Mouse (Mus musculus): ENCODE measurements around the gene Rmnd5a.

The Rmnd5a gene

DNA sequence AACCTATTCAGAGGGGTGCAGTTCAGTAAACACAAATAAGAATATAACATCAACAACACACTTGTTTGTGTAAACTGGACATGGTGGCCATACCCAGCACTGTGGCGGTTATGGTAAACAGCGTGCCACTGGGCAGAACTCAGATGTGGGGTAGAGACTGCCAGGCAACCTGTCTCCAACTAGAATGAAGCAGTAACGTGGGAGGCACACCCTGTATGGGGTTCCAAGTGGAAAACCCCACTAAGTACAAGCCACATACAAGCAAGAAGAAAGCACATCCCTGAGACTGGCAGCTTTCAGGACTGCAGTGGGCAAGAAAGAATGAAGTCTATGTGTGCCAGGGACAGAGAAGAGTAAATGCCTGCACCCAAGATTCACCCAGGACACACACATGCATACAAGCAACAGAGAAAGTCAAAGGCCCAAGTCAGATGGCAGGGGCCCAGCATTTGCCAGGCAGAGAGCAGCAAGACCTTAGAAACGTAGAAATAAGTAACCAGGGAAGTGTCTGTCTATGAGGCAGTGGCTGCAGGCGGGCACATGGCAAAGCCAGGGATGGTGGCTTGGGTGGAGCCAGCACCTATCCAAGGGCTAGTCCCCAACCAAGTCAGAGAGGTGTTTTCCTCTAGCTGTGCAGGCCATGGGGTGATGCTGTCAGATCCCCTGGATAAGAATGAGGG is 68.3 kb downstream of the Rmnd5a start:
- no peak for DNase-seq (ENCODE audit: low read depth, low spot score)

DNA sequence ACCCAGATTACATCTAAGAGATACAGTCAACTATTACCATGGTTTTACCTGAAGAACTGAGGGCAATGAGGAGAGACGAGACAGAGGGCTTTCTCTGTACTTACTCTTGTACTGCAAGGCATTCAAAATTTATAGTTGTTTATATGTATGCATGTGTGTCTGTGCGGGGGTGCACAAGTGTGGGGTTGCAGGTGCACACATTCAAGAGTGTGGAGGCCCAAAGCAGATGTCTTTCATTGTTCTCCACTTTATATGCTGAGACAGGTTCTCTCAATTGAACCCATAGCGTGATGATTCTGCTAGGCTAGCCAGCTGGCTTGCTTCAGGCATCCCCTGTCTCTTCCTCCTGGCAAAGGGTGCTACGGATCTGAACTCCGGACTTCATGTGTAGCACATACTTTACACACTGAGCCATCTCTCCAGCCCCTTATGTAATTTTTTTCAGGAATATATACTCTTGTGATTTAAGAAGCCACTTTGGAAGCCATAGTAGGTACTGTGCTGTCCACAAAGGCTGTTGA is 69.3 kb downstream of the Rmnd5a start:
- no peak for DNase-seq (ENCODE audit: low read depth, low spot score)

GRCm38 (mm10) chr6:71369416-71369815 is 71.0 kb downstream of the Rmnd5a start:
- no peak for DNase-seq (ENCODE audit: low read depth, low spot score)

DNA sequence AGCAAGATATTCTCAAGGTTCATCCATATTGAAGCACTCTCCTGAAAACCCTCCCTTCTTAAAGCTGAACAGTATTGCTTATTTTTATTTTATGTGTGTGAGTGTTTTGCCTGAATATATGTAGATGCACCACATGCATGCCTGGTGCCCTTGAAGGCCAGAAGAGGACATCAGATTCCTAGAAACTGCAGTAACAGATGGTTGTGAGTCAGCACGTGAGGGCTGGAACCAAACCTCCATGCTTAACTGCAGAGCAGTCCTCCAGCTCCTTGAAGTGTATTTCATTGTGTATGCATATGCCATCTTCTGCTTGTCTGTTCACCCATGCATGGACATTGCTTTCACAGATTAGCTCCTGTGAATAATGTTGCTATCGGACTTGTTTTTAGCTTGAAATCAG is 76.4 kb downstream of the Rmnd5a start:
- DNase-seq (ENCODE audit: low read depth, low spot score): no peak

DNA sequence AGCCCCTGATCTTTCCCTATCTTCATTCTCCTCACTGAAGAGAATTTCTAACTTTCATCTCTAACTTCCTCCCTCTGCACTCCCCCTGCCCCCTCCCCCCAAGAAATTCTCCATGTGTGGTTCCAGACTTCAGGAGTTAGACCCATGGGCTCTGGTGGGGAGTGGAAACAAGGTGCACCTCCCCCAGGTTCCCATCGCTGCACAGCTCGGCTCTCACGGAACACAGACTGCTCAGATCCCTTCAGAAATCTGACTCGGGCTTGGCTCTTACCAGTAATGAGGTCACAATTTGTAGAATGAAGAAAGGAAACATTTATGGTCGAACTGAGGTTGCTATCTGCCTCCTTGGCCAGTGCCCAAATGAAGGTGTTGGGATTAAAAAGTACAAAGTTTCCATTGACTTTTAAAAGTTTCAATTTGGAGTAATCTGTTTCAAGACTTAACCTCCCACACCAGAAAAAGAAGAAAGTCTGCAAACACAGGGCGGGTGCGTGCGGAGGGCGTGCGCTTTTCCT is 79.2 kb downstream of the Rmnd5a start:
- no peak for DNase-seq (ENCODE audit: low read depth, low spot score)

DNA sequence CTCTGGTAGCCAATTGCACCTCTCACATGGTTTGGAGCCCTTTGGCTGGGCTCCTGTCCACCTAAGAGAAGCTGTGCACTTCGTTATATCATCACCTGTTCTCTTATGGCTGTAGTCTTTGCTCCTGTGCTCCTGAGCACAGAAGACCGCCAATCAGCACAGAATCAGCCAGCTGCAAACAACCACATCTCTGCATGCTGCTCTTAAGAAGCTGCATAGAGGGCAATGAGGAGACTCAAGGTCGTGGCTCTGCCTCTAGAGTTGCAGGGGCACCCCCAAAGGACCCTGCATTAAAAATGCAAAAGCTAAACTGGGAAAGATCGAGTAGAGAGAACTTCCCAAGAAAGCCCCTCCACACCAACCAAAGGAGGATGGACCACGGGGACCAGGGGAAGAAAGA is 79.7 kb downstream of the Rmnd5a start:
- no peak for DNase-seq (ENCODE audit: low read depth, low spot score)

GRCm38 (mm10) chr6:71360221-71360620 is 80.2 kb downstream of the Rmnd5a start:
- DNase-seq (ENCODE audit: low read depth, low spot score): no peak

GRCm38 (mm10) chr6:71357493-71357892 is 82.9 kb downstream of the Rmnd5a start:
- no peak for DNase-seq (ENCODE audit: low read depth, low spot score)

DNA sequence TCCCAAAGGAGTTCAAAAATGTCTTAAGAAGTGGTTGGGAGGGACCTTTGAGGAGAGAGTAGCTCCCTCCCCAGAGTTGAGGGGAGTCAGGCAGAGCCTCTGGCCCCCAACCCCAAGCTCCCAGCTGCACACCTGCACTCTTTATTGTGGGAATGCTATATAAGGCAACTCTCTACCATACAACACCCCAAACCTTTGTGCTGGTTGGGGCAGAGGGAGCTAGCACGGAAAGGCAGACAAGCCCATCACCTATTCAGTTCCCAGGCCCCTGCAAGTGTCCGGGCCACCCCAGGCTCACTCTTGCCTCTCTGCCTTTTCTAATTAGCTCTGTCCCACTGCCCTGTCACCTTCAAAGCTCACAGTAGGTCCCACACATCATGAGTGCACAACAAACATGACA is 86.7 kb downstream of the Rmnd5a start:
- DNase-seq (ENCODE audit: low read depth, low spot score): no peak

DNA sequence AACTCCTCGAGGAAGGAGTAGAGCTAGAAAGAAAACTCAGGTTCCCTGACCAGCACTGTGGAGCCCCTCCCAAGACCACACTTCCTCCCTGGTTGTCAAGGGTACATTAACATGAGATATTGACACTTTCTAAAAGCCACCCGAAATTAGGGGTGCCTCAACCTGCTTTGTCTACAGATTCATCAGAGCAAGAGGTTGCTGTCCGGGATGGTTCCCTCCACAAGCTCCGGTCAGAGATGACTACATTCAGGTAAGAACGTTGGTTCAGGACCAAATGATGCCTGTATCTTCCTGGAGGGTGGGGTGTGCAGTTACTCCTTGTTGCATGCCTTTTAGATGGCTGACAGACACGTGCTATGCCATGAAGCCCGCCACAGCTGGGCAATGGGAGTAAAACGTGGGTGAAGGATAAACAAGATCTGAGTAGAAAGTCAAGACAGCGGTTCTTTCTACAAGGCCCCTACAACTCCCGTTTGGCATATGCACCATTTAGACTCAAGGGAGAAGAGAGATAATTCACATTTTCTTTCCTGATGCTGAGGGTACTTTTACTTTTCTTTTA is 87.5 kb downstream of the Rmnd5a start:
- no peak for DNase-seq (ENCODE audit: low read depth, low spot score)

GRCm38 (mm10) chr6:71352201-71352600 is 88.2 kb downstream of the Rmnd5a start:
- no peak for DNase-seq (ENCODE audit: low read depth, low spot score)

DNA sequence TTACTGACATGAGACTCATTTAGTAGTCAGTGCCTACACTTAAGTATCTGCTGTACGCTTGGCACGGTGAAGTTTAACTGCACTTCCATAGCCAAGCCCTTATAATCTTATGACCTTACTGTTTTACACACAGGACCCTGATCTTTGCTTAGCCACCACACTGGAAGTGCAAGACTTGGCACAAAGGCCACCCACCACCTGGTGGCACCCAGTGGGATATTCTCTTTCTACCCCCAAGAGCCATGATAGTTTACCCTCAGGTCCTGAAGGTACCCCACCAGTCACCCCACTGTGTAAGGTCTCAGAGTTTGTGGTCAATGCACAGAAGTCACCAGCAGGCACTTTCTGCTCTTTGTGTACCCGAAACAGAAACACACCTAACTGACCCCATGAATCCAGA is 89.2 kb downstream of the Rmnd5a start:
- DNase-seq (ENCODE audit: low read depth, low spot score): no peak

GRCm38 (mm10) chr6:71348006-71348405 is 92.4 kb downstream of the Rmnd5a start:
- peak; percentile 49 for DNase-seq (ENCODE audit: low read depth, low spot score)

DNA sequence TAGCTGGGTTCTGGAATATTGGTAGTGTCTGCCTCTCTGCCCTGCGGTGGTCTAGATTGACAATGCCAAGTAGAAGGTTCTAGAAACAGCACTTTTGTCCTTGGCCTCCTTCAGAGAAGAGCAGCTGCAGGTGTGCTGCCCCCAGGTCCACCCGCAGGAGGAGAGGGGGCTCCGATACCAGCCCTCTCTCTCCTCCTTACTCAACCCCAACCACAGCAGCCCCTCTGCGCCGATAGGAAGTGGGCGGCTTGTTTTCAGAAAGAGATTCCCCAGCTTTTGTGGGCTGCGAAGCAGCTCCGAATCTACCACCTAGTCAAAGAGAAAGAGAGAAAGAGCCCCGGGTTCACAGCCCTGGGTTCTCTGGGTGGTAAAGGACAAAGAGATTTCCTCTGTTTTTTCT is 99.3 kb downstream of the Rmnd5a start:
- no peak for DNase-seq (ENCODE audit: low read depth, low spot score)

DNA sequence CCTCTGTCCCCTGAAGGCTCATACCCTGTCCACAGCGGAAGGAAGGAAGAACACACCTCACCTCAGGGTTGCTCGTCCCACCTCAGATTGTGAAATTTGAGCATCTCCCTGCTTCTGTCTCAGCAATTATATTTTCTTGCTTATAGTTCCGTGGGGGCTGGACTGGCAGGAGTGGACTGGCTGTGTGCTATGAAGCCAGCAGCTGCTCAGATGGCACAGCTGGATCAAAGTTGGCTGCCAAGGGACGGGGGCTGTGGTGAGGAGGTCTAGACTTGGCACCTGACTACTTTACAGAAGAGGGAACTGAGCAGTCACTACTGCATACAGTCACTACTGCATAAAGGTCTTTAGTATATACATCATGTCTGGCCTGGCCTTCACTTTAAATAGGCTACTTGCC is 101.1 kb downstream of the Rmnd5a start:
- DNase-seq (ENCODE audit: low read depth, low spot score): no peak

DNA sequence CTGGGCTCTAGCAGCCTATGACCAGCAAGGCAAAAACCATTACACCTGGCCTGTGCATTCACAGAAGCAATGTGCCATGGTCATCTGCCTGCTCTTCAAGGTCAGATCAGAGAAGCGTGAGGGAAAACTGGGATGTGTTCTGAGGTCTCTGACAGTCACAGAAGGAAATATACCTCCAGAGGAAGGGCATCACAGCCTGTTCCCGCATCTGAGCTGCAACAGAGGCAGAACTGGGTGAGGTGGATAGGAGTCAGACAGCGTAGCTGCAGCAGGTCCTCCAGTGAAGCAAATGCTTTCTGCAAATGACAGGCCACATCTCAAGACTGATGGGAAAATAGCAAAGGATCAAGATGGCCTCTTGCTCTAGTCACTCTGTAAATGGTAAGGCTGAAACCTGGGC is 101.5 kb downstream of the Rmnd5a start:
- no peak for DNase-seq (ENCODE audit: low read depth, low spot score)

Data from ES-CJ7 (cell line).